Comparison of ENCODE assay signal across 9 mouse cellular contexts in the genomic region with DNA sequence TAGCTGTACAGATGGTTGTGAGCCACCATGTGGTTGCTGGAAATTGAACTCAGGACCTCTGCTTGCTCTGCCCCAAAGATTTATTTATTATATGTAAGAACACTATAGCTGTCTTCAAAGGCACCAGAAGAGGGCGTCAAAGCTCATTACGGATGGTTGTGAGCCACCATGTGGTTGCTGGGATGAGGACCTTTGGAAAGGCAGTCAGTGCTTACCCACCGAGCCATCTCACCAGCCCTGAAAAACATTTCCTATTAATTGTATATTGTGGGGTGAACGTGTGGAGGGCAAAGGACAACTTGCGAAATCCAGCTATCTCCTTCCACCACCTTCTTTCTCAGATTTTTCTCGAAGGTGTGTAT. TPM values are rescaled to one million over a fixed set of nuclear protein-coding genes. Genes with fewer than 3 reads are reported as not detected.
DNase-seq lines count a peak whose midpoint lies in the region; ATAC-seq and TF ChIP-seq lines count a peak whose summit lies in the region.
"Had no signal": no experiment of that assay in that cellular context is flagged by ENCODE, and none has a peak within 500 bp of the region (broad histone marks: within the 10 kb centered on the region; RNA-seq: fewer than 3 reads in every experiment).

No protein-coding gene starts in this region.

- peak overlapping the region; percentile 70 for H3K4me2 ChIP-seq in kidney, postnatal 0 days (ENCODE audit: low read length)
- peak overlapping the region; percentile 67 for H3K4me2 ChIP-seq in midbrain, embryonic 13.5 days (replicated peaks)

- no peak; the same call in 1 of the 2 replicates for TF ChIP-seq CTCF in kidney, postnatal 0 days (IDR thresholded peaks at IDR 0.05; ENCODE audit: low read depth)

- peaks cover 3% of the 10 kb centered on the region; the same call in 1 of the 2 replicates for H3K27me3 ChIP-seq in forebrain, embryonic 10.5 days (ENCODE audit: poor library complexity, severe bottlenecking)
- H3K27me3 ChIP-seq in kidney, postnatal 0 days (ENCODE audit: insufficient read depth, low read length), result no peaks in the 10 kb centered on the region
- H3K27me3 ChIP-seq in midbrain, embryonic 13.5 days, result no peaks in the 10 kb centered on the region

- peak overlapping the region; percentile 71 for H3K27ac ChIP-seq in forebrain, embryonic 10.5 days
- H3K27ac ChIP-seq in kidney, postnatal 0 days, result no peak overlapping the region
- H3K27ac ChIP-seq in midbrain, embryonic 13.5 days, result no peak overlapping the region

- no peaks in the 10 kb centered on the region for H3K9me3 ChIP-seq in forebrain, embryonic 10.5 days
- no peaks in the 10 kb centered on the region for H3K9me3 ChIP-seq in kidney, postnatal 0 days (replicated peaks; ENCODE audit: low read length)
- H3K9me3 ChIP-seq in midbrain, embryonic 13.5 days, result no peaks in the 10 kb centered on the region

- WGBS in forebrain, embryonic 10.5 days, result 1% methylated on average over 6 of the region's 6 CpGs
- WGBS in kidney, postnatal 0 days, result 7% methylated on average over 6 of the region's 6 CpGs
- WGBS in midbrain, embryonic 13.5 days, result 6% methylated on average over 6 of the region's 6 CpGs

- H3K9ac ChIP-seq in kidney, postnatal 0 days (ENCODE audit: low read depth, low read length), result no peak overlapping the region
- no peak overlapping the region for H3K9ac ChIP-seq in midbrain, embryonic 13.5 days (replicated peaks)

- peak overlapping the region; percentile 54 for H3K4me3 ChIP-seq in forebrain, embryonic 10.5 days
- no peak overlapping the region for H3K4me3 ChIP-seq in kidney, postnatal 0 days (replicated peaks; ENCODE audit: low read depth, low read length)
- peak overlapping the region; percentile 35 for H3K4me3 ChIP-seq in midbrain, embryonic 13.5 days (replicated peaks)

- intact Hi-C loops in left cerebral cortex, postnatal 25 days (cut with DNase I), result loop anchor here (1.0 to 5.0 kb wide), 4 partner anchors 97 to 258 kb away; a partner anchor contains a TSS

- ATAC-seq in kidney, postnatal 0 days (replicated peaks; ENCODE audit: low FRiP score, low read depth), result peak; percentile 43; the same call in 1 of the 2 replicates
- ATAC-seq in midbrain, embryonic 13.5 days, result peak; percentile 56; the same call in 1 of the 2 replicates
- ATAC-seq in frontal cortex, adult (ENCODE audit: low TSS enrichment), result no peak; the same call in 1 of the 2 replicates

- H3K36me3 ChIP-seq in forebrain, embryonic 10.5 days (replicated peaks), result no peaks in the 10 kb centered on the region
- no peaks in the 10 kb centered on the region for H3K36me3 ChIP-seq in kidney, postnatal 0 days (ENCODE audit: insufficient read depth, low read length)
- H3K36me3 ChIP-seq in midbrain, embryonic 13.5 days, result no peaks in the 10 kb centered on the region

- peak; percentile 5 to 23 for DNase-seq in left cerebral cortex, postnatal 25 days (ENCODE audit: low spot score in 2 of 2)
- no peak for DNase-seq in left cerebral cortex, adult 11 months (ENCODE audit: low spot score)
- DNase-seq in ZHBTc4 (ENCODE audit: low read depth, low spot score), result peak; percentile 90
- peak; percentile 42 for DNase-seq in forebrain, embryonic 10.5 days (ENCODE audit: extremely low spot score, low spot score)
- peak; percentile 61 for DNase-seq in kidney, postnatal 0 days (ENCODE audit: low spot score)
- DNase-seq in urinary bladder, postnatal 4 days (ENCODE audit: low spot score in 2 of 2), result no peak

- peaks cover 18% of the 10 kb centered on the region for H3K4me1 ChIP-seq in forebrain, embryonic 10.5 days
- no peaks in the 10 kb centered on the region for H3K4me1 ChIP-seq in kidney, postnatal 0 days (replicated peaks; ENCODE audit: insufficient read depth, low read length)
- peaks cover 12% of the 10 kb centered on the region for H3K4me1 ChIP-seq in midbrain, embryonic 13.5 days (replicated peaks)

RNA-seq across cellular contexts. Expression of a gene that starts 8.0 kb away (rescaled TPM):
- total RNA-seq in left cerebral cortex, postnatal 25 days (2021), result not detected
- polyA plus RNA-seq in forebrain, embryonic 10.5 days (2016; fragmentation: Nextera tagmentation; extraction: Ambion mirVana), result not detected in 2 replicates
- polyA plus RNA-seq in kidney, postnatal 0 days (2015; fragmentation: Nextera tagmentation; extraction: Ambion mirVana), result 10.8 and 12.5 TPM in 2 replicates
- polyA plus RNA-seq in midbrain, embryonic 13.5 days (2015; fragmentation: Nextera tagmentation; extraction: Ambion mirVana), result 0.06 TPM in 1 of 2 replicates, not detected in the other
- total RNA-seq: heart, postnatal 10 days had no signal

RNA-seq across cellular contexts. Expression of a gene that starts 32.1 kb away (rescaled TPM):
- total RNA-seq in left cerebral cortex, postnatal 25 days (2021), result 10 to 100 TPM; 91.9 to 92.5 TPM
- polyA plus RNA-seq in forebrain, embryonic 10.5 days (2016; fragmentation: Nextera tagmentation; extraction: Ambion mirVana), result 11.8 and 13.3 TPM in 2 replicates
- 19.0 and 39.4 TPM in 2 replicates for polyA plus RNA-seq in kidney, postnatal 0 days (2015; fragmentation: Nextera tagmentation; extraction: Ambion mirVana)
- 17.6 TPM in 2 replicates for polyA plus RNA-seq in midbrain, embryonic 13.5 days (2015; fragmentation: Nextera tagmentation; extraction: Ambion mirVana)

RNA-seq across cellular contexts. Expression of a gene that starts 36.9 kb away (rescaled TPM):
- total RNA-seq in left cerebral cortex, postnatal 25 days (2021), result 100 to 1,000 TPM; 201 to 203 TPM
- polyA plus RNA-seq in forebrain, embryonic 10.5 days (2016; fragmentation: Nextera tagmentation; extraction: Ambion mirVana), result 41.5 and 43.3 TPM in 2 replicates
- 75.3 and 79.6 TPM in 2 replicates for polyA plus RNA-seq in kidney, postnatal 0 days (2015; fragmentation: Nextera tagmentation; extraction: Ambion mirVana)
- polyA plus RNA-seq in midbrain, embryonic 13.5 days (2015; fragmentation: Nextera tagmentation; extraction: Ambion mirVana), result 87.9 and 91.5 TPM in 2 replicates

RNA-seq across cellular contexts. Expression of a gene that starts 55.8 kb away (rescaled TPM):
- total RNA-seq in left cerebral cortex, postnatal 25 days (2021), result under 1 TPM in 1 of 2 experiments, not detected in 1; 0.50 TPM
- polyA plus RNA-seq in forebrain, embryonic 10.5 days (2016; fragmentation: Nextera tagmentation; extraction: Ambion mirVana), result not detected in 2 replicates
- polyA plus RNA-seq in kidney, postnatal 0 days (2015; fragmentation: Nextera tagmentation; extraction: Ambion mirVana), result 3.1 and 3.2 TPM in 2 replicates
- polyA plus RNA-seq in midbrain, embryonic 13.5 days (2015; fragmentation: Nextera tagmentation; extraction: Ambion mirVana), result 0.28 TPM in 1 of 2 replicates, not detected in the other

Comparison
In these comparisons a context has a peak if more than half of its experiments do, and no peak if none do; other contexts are left out.
1. DNase-seq: peak in left cerebral cortex, postnatal 25 days (2 of 2), ZHBTc4 (single experiment), forebrain, embryonic 10.5 days (single experiment) and kidney, postnatal 0 days (single experiment); none in left cerebral cortex, adult 11 months (single experiment) and urinary bladder, postnatal 4 days (0 of 2).
2. RNA of a gene that starts 8.0 kb away (polyA plus RNA-seq): 10.8 to 12.5 TPM in kidney, postnatal 0 days; 0.06 TPM in midbrain, embryonic 13.5 days and not detected in forebrain, embryonic 10.5 days; every median in the first group is over 10 times any median in the second.